Mouse (Mus musculus): ENCODE measurements around the gene Hgfac. TPM values are rescaled to one million over a fixed set of nuclear protein-coding genes. Genes with fewer than 3 reads are reported as not detected.

Hgfac gene
- polyA plus RNA-seq (2015; fragmentation: Illumina TruSeq; extraction: RNeasy Lipid Tissue Mini Kit (QIAGEN cat#74804); ENCODE audit: low read depth, low replicate concordance) = not detected

DNA sequence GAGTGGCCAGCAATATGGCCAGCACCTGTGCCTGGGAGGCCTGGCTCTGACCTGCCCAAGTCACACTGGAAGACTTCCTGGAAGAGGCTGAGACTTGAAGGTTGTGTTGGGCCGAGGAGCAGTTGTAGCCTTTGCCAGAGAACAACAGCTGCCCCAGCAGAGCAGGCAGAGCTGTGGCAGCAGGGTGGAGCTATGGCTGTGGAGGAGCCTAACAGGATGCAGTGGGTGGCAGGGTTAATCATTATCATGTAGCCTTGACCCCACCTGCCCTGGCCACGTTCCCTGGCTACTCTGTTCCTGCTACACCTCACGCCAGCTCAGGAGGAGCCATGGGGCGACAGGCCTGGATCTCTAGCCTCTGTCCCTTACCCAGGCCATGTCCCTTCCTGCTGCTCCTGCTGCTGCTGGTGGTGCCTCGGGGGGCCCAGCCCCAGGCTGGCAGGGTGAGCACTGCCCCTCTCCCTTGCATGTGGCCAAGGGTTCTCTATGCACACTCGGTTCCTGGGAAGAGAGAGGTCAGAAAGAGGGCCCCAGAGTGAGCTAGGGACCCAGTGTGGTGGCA lies at the start of gene Hgfac:
Gene Hgfac, plus strand, starts transcription at position 242 of the 562 bp plus-strand sequence.

DNA sequence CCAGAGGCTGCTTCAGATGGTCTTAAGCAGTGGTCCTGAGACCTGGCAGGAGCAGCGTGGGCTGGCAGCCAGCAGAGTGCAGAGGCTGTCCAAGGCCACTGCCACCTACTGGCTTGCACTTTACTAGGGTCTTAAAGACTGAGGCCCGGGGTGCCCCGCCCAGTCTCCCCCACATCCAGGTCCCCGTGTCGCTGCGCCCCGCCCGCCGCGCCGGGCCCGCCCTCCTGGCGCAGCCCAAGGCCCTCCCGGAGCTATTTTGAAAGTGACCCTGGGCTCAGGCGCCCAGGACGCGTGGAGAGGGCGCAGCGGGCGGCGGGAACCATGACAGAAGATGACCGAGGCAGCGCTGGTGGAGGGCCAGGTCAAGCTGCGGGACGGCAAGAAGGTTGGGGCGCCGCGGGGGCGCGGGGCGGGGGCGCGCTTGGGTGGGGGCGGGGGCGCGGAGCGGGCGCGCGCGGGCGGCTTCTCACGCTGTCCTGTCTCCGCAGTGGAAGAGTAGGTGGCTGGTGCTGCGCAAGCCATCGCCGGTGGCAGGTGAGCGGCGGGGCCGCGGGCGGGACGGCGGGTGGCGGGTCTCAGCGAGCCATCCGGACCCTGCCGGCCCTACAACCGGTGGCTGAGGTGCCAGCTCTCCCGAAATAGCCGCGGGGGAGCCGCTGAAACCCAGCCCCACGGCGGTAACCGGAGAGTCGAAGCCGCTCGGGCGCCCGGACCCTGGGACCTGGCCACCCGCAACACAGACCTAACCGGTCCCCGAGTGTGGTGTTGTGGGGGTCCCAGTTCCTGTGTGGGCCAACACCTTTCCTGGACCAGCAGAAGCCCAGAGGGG lies 15.5 kb downstream of the Hgfac start, which contains the start of gene Dok7:
Gene Dok7, plus strand, starts transcription at position 163 of the 829 bp plus-strand sequence.

Other genes starting within 250 kb of the Hgfac start
- gene Msantd1, start 133.5 kb upstream of the Hgfac start, polyA plus RNA-seq (2015; fragmentation: Illumina TruSeq; extraction: RNeasy Lipid Tissue Mini Kit (QIAGEN cat#74804); ENCODE audit: low read depth, low replicate concordance) = 3.3 TPM
- 26.0 TPM for gene Rgs12, start 92.1 kb upstream of the Hgfac start, polyA plus RNA-seq (2015; fragmentation: Illumina TruSeq; extraction: RNeasy Lipid Tissue Mini Kit (QIAGEN cat#74804); ENCODE audit: low read depth, low replicate concordance)
- gene Dok7, start 15.3 kb downstream of the Hgfac start, polyA plus RNA-seq (2015; fragmentation: Illumina TruSeq; extraction: RNeasy Lipid Tissue Mini Kit (QIAGEN cat#74804); ENCODE audit: low read depth, low replicate concordance) = 14.8 TPM
- gene Lrpap1, start 64.3 kb downstream of the Hgfac start, polyA plus RNA-seq (2015; fragmentation: Illumina TruSeq; extraction: RNeasy Lipid Tissue Mini Kit (QIAGEN cat#74804); ENCODE audit: low read depth, low replicate concordance) = 163 TPM
- gene Adra2c, start 236.8 kb downstream of the Hgfac start, polyA plus RNA-seq (2015; fragmentation: Illumina TruSeq; extraction: RNeasy Lipid Tissue Mini Kit (QIAGEN cat#74804); ENCODE audit: low read depth, low replicate concordance) = 10.7 TPM

Data from brain, adult 10 weeks (tissue).